Mouse (Mus musculus): ENCODE results near the gene Slc34a3.

DNA sequence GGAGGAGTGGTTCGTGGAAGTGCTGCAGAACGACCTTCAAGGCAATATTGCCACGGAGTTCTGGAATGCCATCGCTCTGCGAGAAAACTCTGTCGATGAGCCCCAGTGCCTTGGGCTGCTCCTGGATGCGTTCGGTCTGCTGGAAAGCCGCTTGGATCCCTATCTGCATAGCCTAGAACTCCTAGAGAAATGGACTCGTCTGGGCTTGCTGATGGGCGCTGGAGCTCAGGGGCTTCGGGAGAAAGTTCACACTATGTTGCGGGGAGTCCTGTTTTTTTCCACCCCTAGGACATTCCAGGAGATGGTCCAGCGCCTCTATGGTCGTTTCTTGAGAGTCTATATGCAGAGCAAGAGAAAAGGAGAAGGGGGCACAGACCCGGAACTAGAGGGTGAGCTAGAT lies 38.8 kb upstream of the Slc34a3 start:
- no peak for TF ChIP-seq CTCF (IDR thresholded peaks at IDR 0.05; ENCODE audit: borderline replicate concordance, extremely low read depth, insufficient read depth, insufficient read length)
- TF ChIP-seq POLR2A (IDR thresholded peaks at IDR 0.05; ENCODE audit: borderline replicate concordance, extremely low read depth, insufficient read depth, insufficient read length, poor library complexity, severe bottlenecking): no peak
